Mouse (Mus musculus) liver, postnatal 0 days (tissue): ENCODE data around the gene Igf2bp3. TPM values are rescaled to one million over a fixed set of nuclear protein-coding genes. Genes with fewer than 3 reads are reported as not detected.

Source experiments
- ATAC-seq: fragments of 200-750 bp; cut with Nextera tagmentation; 2 replicates; pipeline ENCODE4 v1.8.0; 2017; ENCODE audit warnings: mild to moderate bottlenecking, moderate library complexity
- DNase-seq: peaks from one replicate; pipeline ENCODE4 v3.0.0-alpha.2; 2016
- H3K27ac ChIP-seq: fragments of 300-500 bp; sonication (generic); 2 replicates; pipeline ENCODE4 v1.5.1; 2014; ENCODE audit warnings: antibody characterized with exemption, moderate library complexity, mild to moderate bottlenecking, low read depth
- H3K27me3 ChIP-seq: fragments of 300-500 bp; sonication (generic); 2 replicates; pipeline ENCODE4 v1.6.1; 2014; ENCODE audit warnings: low read length, control low read depth, mixed read lengths; ENCODE audit not compliant: insufficient read depth
- H3K36me3 ChIP-seq: fragments of 300-500 bp; sonication (generic); replicated peaks from 2 replicates; pipeline ENCODE4 v1.6.1; 2014; ENCODE audit warnings: mild to moderate bottlenecking, control low read depth, low read length, moderate library complexity, mixed read lengths; ENCODE audit not compliant: insufficient read depth
- H3K4me1 ChIP-seq: fragments of 300-500 bp; sonication (generic); 2 replicates; pipeline ENCODE4 v1.6.1; 2014; ENCODE audit warnings: antibody characterized with exemption, mild to moderate bottlenecking, control low read depth; ENCODE audit not compliant: insufficient read depth
- H3K4me2 ChIP-seq: fragments of 300-500 bp; sonication (generic); 2 replicates; pipeline ENCODE4 v1.6.1; 2014; ENCODE audit warnings: low read depth, mild to moderate bottlenecking, low read length, moderate library complexity, mixed read lengths
- H3K4me3 ChIP-seq: fragments of 300-500 bp; sonication (generic); 2 replicates; pipeline ENCODE4 v1.5.1; 2014; ENCODE audit warnings: low read depth, low read length
- H3K9ac ChIP-seq: fragments of 300-500 bp; sonication (generic); replicated peaks from 2 replicates; pipeline ENCODE4 v1.6.1; 2014; ENCODE audit warnings: mild to moderate bottlenecking, moderate library complexity
- H3K9me3 ChIP-seq: fragments of 300-500 bp; sonication (generic); 2 replicates; pipeline ENCODE4 v1.6.1; 2016; ENCODE audit warnings: mild to moderate bottlenecking, control low read depth, low read length, mixed read lengths
- CTCF ChIP-seq: sonication (generic); IDR thresholded peaks from 2 replicates; pipeline ENCODE4 v1.5.1; 2016; ENCODE audit warnings: antibody characterized with exemption, low read depth
- EP300 ChIP-seq: IDR thresholded peaks from 2 replicates; pipeline ENCODE4 v1.6.1; 2016; ENCODE audit warnings: antibody characterized with exemption, low read depth, mild to moderate bottlenecking
- WGBS: fragments of 180-500 bp; shearing (Covaris S2); extraction: QIAGEN DNeasy Blood & Tissue Kit; methylation state at CpG from one replicate; pipeline ENCODE4 v1.1.7; 2014; ENCODE audit not compliant: insufficient replicate concordance; 5-methylcytosine and 5-hydroxymethylcytosine counted together
- polyA plus RNA-seq: library from polyadenylated mRNA; unstranded; fragments of >200 nt; fragmentation: Nextera tagmentation; extraction: Ambion mirVana; gene quantifications from 2 replicates; pipeline ENCODE4 v1.2.1, GENCODE M21; 2015

Gene Igf2bp3
- polyA plus RNA-seq, 1 experiment from 2014 or later: 31.3 TPM

GRCm38 (mm10) chr6:49149202-49149930, 65.4 kb downstream of the Igf2bp3 start:
- Histone ChIP-seq H3K4me2 (0 out of 2 replicates have a peak overlapping the region, but pooled peaks have one; percentile 26), H3K9me3 (no peaks in the 10 kb centered on the region), H3K4me1 (peaks cover 16% of the 10 kb centered on the region; the same call in 1 of the 2 replicates), H3K9ac (no peak overlapping the region), H3K27me3 (no peaks in the 10 kb centered on the region), H3K4me3 (no peak overlapping the region), H3K27ac (peak overlapping the region; percentile 84), H3K36me3 (no peaks in the 10 kb centered on the region)
- no peak for DNase-seq
- ATAC-seq: no peak
- 67% methylated on average over 5 of the region's 5 CpGs for whole genome bisulfite sequencing
- TF ChIP-seq CTCF (no peak), EP300 (no peak)

DNA sequence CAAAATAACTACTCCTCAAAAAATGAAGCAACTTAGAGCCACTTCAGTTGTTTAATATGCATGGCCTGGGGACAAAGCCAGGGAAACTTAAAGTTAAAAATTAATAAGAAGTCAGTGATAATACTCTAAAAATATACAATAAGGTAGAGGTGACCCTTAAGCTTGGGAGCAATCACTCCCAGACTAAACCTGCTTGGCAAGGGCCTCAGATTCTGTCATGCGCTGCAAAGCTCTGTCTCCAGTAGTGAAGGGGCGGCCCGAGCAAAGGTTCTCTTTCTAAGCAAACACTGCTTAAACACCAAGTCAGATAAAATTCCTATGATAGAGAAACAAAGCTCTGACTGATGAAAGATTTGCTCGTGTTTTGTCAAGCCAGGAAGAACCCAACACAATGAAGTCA, 66.0 kb downstream of the Igf2bp3 start:
- WGBS: 57% methylated on average over 4 of the region's 4 CpGs
- Histone ChIP-seq H3K9ac (no peak overlapping the region), H3K36me3 (no peaks in the 10 kb centered on the region), H3K9me3 (no peaks in the 10 kb centered on the region), H3K27me3 (no peaks in the 10 kb centered on the region), H3K4me1 (peaks cover 16% of the 10 kb centered on the region; the same call in 1 of the 2 replicates), H3K4me2 (no peak overlapping the region), H3K27ac (peak overlapping the region; percentile 84), H3K4me3 (no peak overlapping the region)
- ATAC-seq: no peak
- TF ChIP-seq CTCF (no peak), EP300 (no peak)
- DNase-seq: no peak

DNA sequence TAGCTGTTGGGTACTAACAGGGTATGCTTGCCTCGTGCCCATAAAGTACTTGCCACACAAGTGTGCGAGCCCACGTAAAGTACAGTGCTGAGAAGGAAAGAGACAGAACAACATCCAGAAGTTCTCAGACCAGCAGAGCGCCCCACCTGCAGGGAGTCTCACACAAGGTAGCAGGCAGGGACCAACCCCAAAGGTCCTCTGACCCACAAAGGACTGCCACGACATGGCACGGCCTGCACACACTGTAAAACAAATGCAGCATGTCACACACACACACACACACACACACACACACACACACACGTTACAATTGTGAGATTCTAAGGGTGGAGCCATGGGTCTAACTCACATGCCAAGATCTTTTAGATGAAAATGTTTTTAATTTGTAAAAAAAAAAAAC, 66.4 kb downstream of the Igf2bp3 start:
- no peaks in the 10 kb centered on the region for H3K9me3 ChIP-seq
- no peaks in the 10 kb centered on the region for H3K27me3 ChIP-seq
- H3K4me2 ChIP-seq: no peak overlapping the region
- H3K4me1 ChIP-seq: peaks cover 14% of the 10 kb centered on the region; the same call in 1 of the 2 replicates
- H3K27ac ChIP-seq: peak overlapping the region; percentile 84
- no peaks in the 10 kb centered on the region for H3K36me3 ChIP-seq
- DNase-seq: no peak
- H3K4me3 ChIP-seq: no peak overlapping the region
- H3K9ac ChIP-seq: no peak overlapping the region
- no peak for TF ChIP-seq EP300
- no peak for TF ChIP-seq CTCF
- WGBS: 72% methylated on average over 7 of the region's 7 CpGs
- ATAC-seq: no peak

- WGBS: 63% methylated on average over 2 of the region's 2 CpGs
- TF ChIP-seq CTCF (no peak), EP300 (no peak)
- DNase-seq (no peak), ATAC-seq (no peak)
- H3K4me1 ChIP-seq: peaks cover 9% of the 10 kb centered on the region; the same call in 1 of the 2 replicates
- H3K27ac ChIP-seq: no peak overlapping the region
- H3K4me3 ChIP-seq: no peak overlapping the region
- 0 out of 2 replicates have a peak, but pooled peaks cover 3% of the 10 kb centered on the region for H3K36me3 ChIP-seq
- no peak overlapping the region for H3K9ac ChIP-seq
- no peaks in the 10 kb centered on the region for H3K9me3 ChIP-seq
- no peak overlapping the region for H3K4me2 ChIP-seq
- H3K27me3 ChIP-seq: no peaks in the 10 kb centered on the region
These were observed 68.3 kb downstream of the Igf2bp3 start for GRCm38 (mm10) chr6:49146461-49146860.

DNA sequence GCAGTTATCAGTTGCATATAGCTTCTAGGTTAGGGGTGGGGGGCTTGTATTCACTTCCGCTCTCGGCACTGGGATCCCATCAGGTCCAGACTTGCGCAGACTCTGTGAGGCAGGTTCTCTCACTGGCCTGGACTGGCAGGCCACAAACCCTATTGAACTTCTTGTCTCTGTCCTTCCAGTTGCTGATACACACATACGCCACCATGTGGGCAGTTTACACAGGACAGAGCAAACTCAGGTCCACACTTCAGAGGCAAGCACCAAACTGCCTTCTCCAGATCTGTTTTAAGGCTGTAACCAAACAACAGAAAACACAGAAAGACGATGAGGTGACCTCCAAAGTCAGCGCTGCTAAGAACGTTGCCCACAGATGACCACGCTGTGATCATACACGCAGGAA, 72.3 kb downstream of the Igf2bp3 start:
- H3K4me3 ChIP-seq: no peak overlapping the region
- 0 out of 2 replicates have a peak, but pooled peaks cover 3% of the 10 kb centered on the region for H3K36me3 ChIP-seq
- H3K4me1 ChIP-seq: peaks cover 16% of the 10 kb centered on the region
- 78% methylated on average over 9 of the region's 9 CpGs for WGBS
- TF ChIP-seq CTCF: peak; percentile 64
- no peak for TF ChIP-seq EP300
- H3K9ac ChIP-seq: no peak overlapping the region
- ATAC-seq (peak; percentile 50; the same call in 1 of the 2 replicates), DNase-seq (peak; percentile 49)
- H3K27ac ChIP-seq: no peak overlapping the region
- H3K27me3 ChIP-seq: no peaks in the 10 kb centered on the region
- no peak overlapping the region for H3K4me2 ChIP-seq
- no peaks in the 10 kb centered on the region for H3K9me3 ChIP-seq

- Histone ChIP-seq H3K36me3 (0 out of 2 replicates have a peak, but pooled peaks cover 3% of the 10 kb centered on the region), H3K4me1 (peaks cover 17% of the 10 kb centered on the region), H3K27me3 (no peaks in the 10 kb centered on the region), H3K27ac (no peak overlapping the region), H3K9me3 (no peaks in the 10 kb centered on the region), H3K4me3 (no peak overlapping the region), H3K4me2 (no peak overlapping the region), H3K9ac (no peak overlapping the region)
- TF ChIP-seq EP300 (no peak), CTCF (no peak)
- ATAC-seq: no peak
- WGBS: 76% methylated on average over 5 of the region's 5 CpGs
- no peak for DNase-seq
These were observed 73.6 kb downstream of the Igf2bp3 start for GRCm38 (mm10) chr6:49141125-49141524.
